Mouse (Mus musculus): Measurements from ENCODE around the gene Ascc1. TPM values are rescaled to one million over a fixed set of nuclear protein-coding genes. Genes with fewer than 3 reads are reported as not detected.

The Ascc1 gene
- polyA plus RNA-seq, 1 experiment from 2014 or later: 43.3 TPM

DNA sequence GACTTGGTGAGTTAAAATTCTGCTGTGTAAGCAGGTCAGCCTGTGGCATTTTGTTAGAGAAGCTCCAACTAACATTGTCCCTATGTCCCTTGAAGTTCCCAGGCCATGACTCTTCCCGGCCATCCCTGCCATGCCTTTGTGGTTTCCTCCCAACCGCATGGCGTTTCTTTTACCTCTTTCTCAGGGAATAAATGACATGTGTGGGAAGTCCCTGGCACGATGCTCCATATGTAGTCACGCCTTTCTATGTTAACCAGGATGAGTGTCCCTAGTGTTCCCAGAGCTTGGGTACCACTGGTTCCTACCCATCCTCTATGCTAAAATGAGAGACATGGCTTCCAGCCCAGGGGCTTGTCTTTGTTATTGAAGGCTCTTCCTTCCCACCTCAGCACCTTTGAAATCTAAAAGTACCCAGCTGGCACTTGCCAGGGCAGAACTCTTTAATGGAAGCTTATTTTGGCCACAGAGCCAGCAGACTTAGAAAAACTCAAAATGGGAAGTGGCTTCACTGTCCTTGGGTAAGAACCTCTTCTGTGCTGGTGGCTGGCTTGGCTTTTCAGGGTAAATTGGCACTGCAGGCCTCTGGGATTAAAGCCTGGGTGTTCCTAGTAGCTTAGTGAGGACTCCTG is 24.8 kb upstream of the Ascc1 start:
- ATAC-seq (ENCODE audit: insufficient number of reproducible peaks, insufficient read depth, low FRiP score, low read depth): no peak
- 86% methylated on average over 5 of the region's 5 CpGs for WGBS
- H3K27ac ChIP-seq (replicated peaks in 1 of 2; ENCODE audit: control insufficient read depth in 1 of 2, insufficient read depth in 1 of 2, low read depth in 2 of 2, low read length in 2 of 2): peak overlapping the region in 1 of 2 experiments; percentile 80; a peak in 2 of 4 replicates

DNA sequence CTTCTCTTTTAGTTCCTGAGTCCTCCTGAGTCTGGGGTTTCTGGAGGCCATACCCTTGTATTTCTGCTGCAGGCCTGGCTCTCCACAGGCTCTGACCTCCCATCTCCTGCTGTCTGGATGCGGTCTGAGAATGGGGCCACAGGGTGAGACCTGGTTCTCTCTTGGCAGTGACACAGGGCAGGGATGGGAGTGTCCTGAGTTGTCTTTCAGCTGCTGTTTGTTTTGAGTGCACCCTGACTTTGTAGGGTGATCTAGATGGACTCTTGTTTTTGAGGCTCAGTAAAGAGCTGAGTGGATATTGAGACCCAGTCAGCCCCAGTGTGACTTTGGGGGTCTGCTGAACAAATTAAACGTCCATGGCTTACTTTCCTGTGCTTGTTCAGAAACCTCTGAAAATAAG is 24.2 kb upstream of the Ascc1 start:
- 50% methylated on average over 2 of the region's 2 CpGs for WGBS

More for the DNA sequence above, 24.8 kb upstream of the Ascc1 start:
- no peaks in the 10 kb centered on the region for H3K9me3 ChIP-seq (ENCODE audit: control insufficient read depth, low read length)
- H3K9ac ChIP-seq (ENCODE audit: low read length): no peak overlapping the region
- H3K36me3 ChIP-seq (ENCODE audit: control insufficient read depth, insufficient read depth, low read length): no peaks in the 10 kb centered on the region
- peaks cover 56 to 64% of the 10 kb centered on the region in 2 experiments for H3K4me1 ChIP-seq (ENCODE audit: control insufficient read depth in 2 of 2, insufficient read depth in 2 of 2, low read length in 2 of 2)
- no peaks in the 10 kb centered on the region for H3K27me3 ChIP-seq (ENCODE audit: control insufficient read depth, insufficient read depth, low read length)
- no peak overlapping the region for H3K4me2 ChIP-seq (ENCODE audit: low read length)
- H3K4me3 ChIP-seq (ENCODE audit: control insufficient read depth in 1 of 2, insufficient read depth in 1 of 2, low read depth in 1 of 2, low read length in 2 of 2): no peak overlapping the region

DNA sequence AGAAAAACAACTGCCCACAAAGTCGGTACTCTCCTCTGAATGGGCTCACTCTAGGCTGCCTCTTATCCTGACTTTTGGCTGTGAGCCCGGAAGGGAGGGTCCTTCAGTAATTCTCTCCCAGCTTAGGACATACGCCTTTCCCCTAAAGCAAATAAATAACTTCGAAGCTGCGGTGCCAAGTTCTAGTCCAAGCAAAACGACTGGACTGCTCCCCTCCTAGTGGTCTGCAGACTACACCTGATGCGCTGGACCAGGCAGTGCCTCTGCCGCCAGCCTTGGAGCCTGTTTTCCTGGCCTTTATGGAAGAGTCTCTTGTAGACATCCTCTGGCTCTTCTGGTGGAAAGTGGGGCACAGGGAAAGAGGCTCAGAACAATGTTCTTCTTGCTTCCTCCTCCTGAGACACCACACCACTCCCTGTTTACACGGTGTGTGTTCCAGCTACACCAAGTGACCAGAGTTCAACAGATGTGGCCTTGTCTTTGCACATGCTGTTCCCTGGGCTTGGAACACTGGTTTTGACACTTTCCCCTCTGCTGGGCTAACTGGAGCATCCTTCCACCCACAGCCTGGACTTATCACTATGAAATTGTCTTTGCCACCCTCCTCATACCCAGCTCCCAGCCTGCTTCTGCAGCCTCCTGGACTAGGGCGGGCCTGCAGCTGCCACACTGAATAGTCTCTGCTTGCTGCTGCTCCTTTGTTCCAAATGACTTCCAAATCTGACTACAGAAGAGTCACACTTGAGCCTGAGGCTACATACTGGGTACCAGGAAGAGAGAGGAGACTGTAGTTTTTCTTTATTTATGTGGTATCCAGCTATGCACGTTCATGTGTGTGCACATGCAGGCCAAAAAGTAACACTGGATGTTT is 23.5 kb upstream of the Ascc1 start:
- Histone ChIP-seq H3K9ac (ENCODE audit: low read length) (peak overlapping the region; percentile 23; the same call in 1 of the 2 replicates), H3K9me3 (ENCODE audit: control insufficient read depth, low read length) (no peaks in the 10 kb centered on the region), H3K4me3 (ENCODE audit: control insufficient read depth in 1 of 2, insufficient read depth in 1 of 2, low read depth in 1 of 2, low read length in 2 of 2) (no peak overlapping the region), H3K4me2 (ENCODE audit: low read length) (peak overlapping the region; percentile 33; the same call in 1 of the 2 replicates), H3K27ac (replicated peaks in 1 of 2; ENCODE audit: control insufficient read depth in 1 of 2, insufficient read depth in 1 of 2, low read depth in 2 of 2, low read length in 2 of 2) (peak overlapping the region; percentile 62 to 80), H3K36me3 (ENCODE audit: control insufficient read depth, insufficient read depth, low read length) (0 out of 2 replicates have a peak, but pooled peaks cover 4% of the 10 kb centered on the region), H3K27me3 (ENCODE audit: control insufficient read depth, insufficient read depth, low read length) (no peaks in the 10 kb centered on the region), H3K4me1 (ENCODE audit: control insufficient read depth in 2 of 2, insufficient read depth in 2 of 2, low read length in 2 of 2) (peaks cover 53 to 59% of the 10 kb centered on the region in 2 experiments)
- 26% methylated on average over 11 of the region's 11 CpGs for WGBS
- ATAC-seq (ENCODE audit: insufficient number of reproducible peaks, insufficient read depth, low FRiP score, low read depth): peak; percentile 41

More for the DNA sequence above, 24.2 kb upstream of the Ascc1 start:
- no peaks in the 10 kb centered on the region for H3K27me3 ChIP-seq (ENCODE audit: control insufficient read depth, insufficient read depth, low read length)
- peak overlapping the region; percentile 62 to 80 for H3K27ac ChIP-seq (replicated peaks in 1 of 2; ENCODE audit: control insufficient read depth in 1 of 2, insufficient read depth in 1 of 2, low read depth in 2 of 2, low read length in 2 of 2)
- H3K4me2 ChIP-seq (ENCODE audit: low read length): 0 out of 2 replicates have a peak overlapping the region, but pooled peaks have one; percentile 33
- H3K36me3 ChIP-seq (ENCODE audit: control insufficient read depth, insufficient read depth, low read length): no peaks in the 10 kb centered on the region
- H3K4me1 ChIP-seq (ENCODE audit: control insufficient read depth in 2 of 2, insufficient read depth in 2 of 2, low read length in 2 of 2): peaks cover 56 to 63% of the 10 kb centered on the region in 2 experiments
- peak overlapping the region; percentile 6; the same call in 1 of the 2 replicates for H3K9ac ChIP-seq (ENCODE audit: low read length)
- no peak for ATAC-seq (ENCODE audit: insufficient number of reproducible peaks, insufficient read depth, low FRiP score, low read depth)
- H3K9me3 ChIP-seq (ENCODE audit: control insufficient read depth, low read length): no peaks in the 10 kb centered on the region
- no peak overlapping the region for H3K4me3 ChIP-seq (ENCODE audit: control insufficient read depth in 1 of 2, insufficient read depth in 1 of 2, low read depth in 1 of 2, low read length in 2 of 2)

DNA sequence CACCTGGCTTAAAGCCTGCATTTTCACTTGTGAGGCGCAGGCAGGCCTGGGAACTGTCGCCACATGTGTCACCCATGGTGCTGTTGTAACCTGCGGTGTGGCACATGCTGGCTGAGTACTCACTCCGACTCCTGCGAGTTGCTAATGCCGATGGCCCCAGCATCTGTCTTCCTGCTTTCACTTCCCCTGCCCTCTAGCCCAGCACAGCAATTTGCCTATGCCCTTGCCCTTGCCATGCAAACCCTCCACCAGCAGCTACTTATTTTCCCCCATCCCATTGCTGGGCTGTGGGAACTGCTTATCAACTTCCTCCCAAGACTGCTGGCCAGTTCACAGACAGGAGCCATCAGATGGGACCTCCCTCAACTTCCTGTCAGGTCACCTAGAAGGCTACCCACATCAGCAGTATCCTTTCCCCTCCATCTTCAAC is 21.8 kb upstream of the Ascc1 start:
- no peaks in the 10 kb centered on the region for H3K9me3 ChIP-seq (ENCODE audit: control insufficient read depth, low read length)
- no peak overlapping the region for H3K9ac ChIP-seq (ENCODE audit: low read length)
- H3K4me3 ChIP-seq (ENCODE audit: control insufficient read depth in 1 of 2, insufficient read depth in 1 of 2, low read depth in 1 of 2, low read length in 2 of 2): no peak overlapping the region
- H3K4me2 ChIP-seq (ENCODE audit: low read length): no peak overlapping the region
- no peak; the same call in 1 of the 2 replicates for ATAC-seq (ENCODE audit: insufficient number of reproducible peaks, insufficient read depth, low FRiP score, low read depth)
- H3K4me1 ChIP-seq (ENCODE audit: control insufficient read depth in 2 of 2, insufficient read depth in 2 of 2, low read length in 2 of 2): peaks cover 42 to 46% of the 10 kb centered on the region in 2 experiments
- peak overlapping the region; percentile 4 to 57; a peak in 2 of 4 replicates for H3K27ac ChIP-seq (replicated peaks in 1 of 2; ENCODE audit: control insufficient read depth in 1 of 2, insufficient read depth in 1 of 2, low read depth in 2 of 2, low read length in 2 of 2)
- 0 out of 2 replicates have a peak, but pooled peaks cover 15% of the 10 kb centered on the region for H3K36me3 ChIP-seq (ENCODE audit: control insufficient read depth, insufficient read depth, low read length)
- H3K27me3 ChIP-seq (ENCODE audit: control insufficient read depth, insufficient read depth, low read length): no peaks in the 10 kb centered on the region
- WGBS: 60% methylated on average over 6 of the region's 6 CpGs

DNA sequence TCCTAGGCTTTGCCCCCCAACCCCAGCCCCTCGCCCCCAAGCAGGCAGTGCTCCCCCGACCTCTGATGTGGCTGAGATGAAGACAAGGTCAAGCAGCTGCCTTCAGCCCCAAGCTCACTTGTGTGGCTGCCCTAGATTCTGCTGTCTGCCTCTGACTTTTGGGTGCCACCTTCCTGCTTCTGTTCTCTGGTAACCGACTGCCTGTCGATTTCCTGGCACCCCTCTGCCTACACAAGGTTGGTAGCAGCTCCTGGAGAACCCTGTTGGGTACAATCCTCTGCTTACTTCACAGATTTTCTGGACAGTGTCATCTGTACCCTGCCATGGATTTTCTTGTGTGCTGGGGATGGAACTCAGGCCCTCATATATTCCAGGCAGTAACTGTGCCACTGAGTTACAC is 21.3 kb upstream of the Ascc1 start:
- Histone ChIP-seq H3K27ac (replicated peaks in 1 of 2; ENCODE audit: control insufficient read depth in 1 of 2, insufficient read depth in 1 of 2, low read depth in 2 of 2, low read length in 2 of 2) (peak overlapping the region in 1 of 2 experiments; percentile 57; a peak in 2 of 4 replicates), H3K4me1 (ENCODE audit: control insufficient read depth in 2 of 2, insufficient read depth in 2 of 2, low read length in 2 of 2) (peaks cover 42 to 46% of the 10 kb centered on the region in 2 experiments), H3K27me3 (ENCODE audit: control insufficient read depth, insufficient read depth, low read length) (no peaks in the 10 kb centered on the region), H3K36me3 (ENCODE audit: control insufficient read depth, insufficient read depth, low read length) (peaks cover 20% of the 10 kb centered on the region; the same call in 1 of the 2 replicates), H3K9ac (ENCODE audit: low read length) (0 out of 2 replicates have a peak overlapping the region, but pooled peaks have one; percentile 27), H3K4me3 (ENCODE audit: control insufficient read depth in 1 of 2, insufficient read depth in 1 of 2, low read depth in 1 of 2, low read length in 2 of 2) (no peak overlapping the region), H3K4me2 (ENCODE audit: low read length) (no peak overlapping the region), H3K9me3 (ENCODE audit: control insufficient read depth, low read length) (no peaks in the 10 kb centered on the region)
- no peak for ATAC-seq (ENCODE audit: insufficient number of reproducible peaks, insufficient read depth, low FRiP score, low read depth)
- WGBS: 64% methylated on average over 4 of the region's 4 CpGs

DNA sequence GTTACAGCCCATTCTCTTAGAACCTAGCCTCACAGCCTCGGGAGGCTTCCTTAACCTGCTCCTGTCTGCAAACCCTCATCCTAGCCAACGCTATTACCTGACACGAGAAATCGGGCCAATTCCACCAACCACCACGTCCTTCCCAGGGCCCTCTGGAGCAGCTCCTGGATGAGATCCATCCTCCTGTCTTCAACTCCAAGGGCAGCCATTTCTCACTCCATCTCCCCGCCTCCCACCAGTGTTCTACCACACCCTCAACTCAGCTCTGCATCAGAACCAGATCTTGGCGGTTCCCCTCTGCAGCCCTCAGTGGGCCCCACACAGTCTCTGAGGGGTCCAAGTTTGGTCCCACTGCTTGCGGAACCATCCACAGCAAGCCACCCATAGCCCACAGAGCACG is 20.8 kb upstream of the Ascc1 start:
- 0 out of 2 replicates have a peak overlapping the region, but pooled peaks have one; percentile 27 for H3K9ac ChIP-seq (ENCODE audit: low read length)
- peak overlapping the region; percentile 18; the same call in 1 of the 2 replicates for H3K4me2 ChIP-seq (ENCODE audit: low read length)
- peaks cover 25% of the 10 kb centered on the region; the same call in 1 of the 2 replicates for H3K36me3 ChIP-seq (ENCODE audit: control insufficient read depth, insufficient read depth, low read length)
- peak; percentile 45; the same call in 1 of the 2 replicates for ATAC-seq (ENCODE audit: insufficient number of reproducible peaks, insufficient read depth, low FRiP score, low read depth)
- WGBS: 44% methylated on average over 9 of the region's 9 CpGs
- H3K9me3 ChIP-seq (ENCODE audit: control insufficient read depth, low read length): no peaks in the 10 kb centered on the region
- peaks cover 42 to 44% of the 10 kb centered on the region in 2 experiments for H3K4me1 ChIP-seq (ENCODE audit: control insufficient read depth in 2 of 2, insufficient read depth in 2 of 2, low read length in 2 of 2)
- H3K27me3 ChIP-seq (ENCODE audit: control insufficient read depth, insufficient read depth, low read length): no peaks in the 10 kb centered on the region
- H3K27ac ChIP-seq (replicated peaks in 1 of 2; ENCODE audit: control insufficient read depth in 1 of 2, insufficient read depth in 1 of 2, low read depth in 2 of 2, low read length in 2 of 2): peak overlapping the region in 1 of 2 experiments; percentile 57; a peak in 2 of 4 replicates
- no peak overlapping the region for H3K4me3 ChIP-seq (ENCODE audit: control insufficient read depth in 1 of 2, insufficient read depth in 1 of 2, low read depth in 1 of 2, low read length in 2 of 2)

DNA sequence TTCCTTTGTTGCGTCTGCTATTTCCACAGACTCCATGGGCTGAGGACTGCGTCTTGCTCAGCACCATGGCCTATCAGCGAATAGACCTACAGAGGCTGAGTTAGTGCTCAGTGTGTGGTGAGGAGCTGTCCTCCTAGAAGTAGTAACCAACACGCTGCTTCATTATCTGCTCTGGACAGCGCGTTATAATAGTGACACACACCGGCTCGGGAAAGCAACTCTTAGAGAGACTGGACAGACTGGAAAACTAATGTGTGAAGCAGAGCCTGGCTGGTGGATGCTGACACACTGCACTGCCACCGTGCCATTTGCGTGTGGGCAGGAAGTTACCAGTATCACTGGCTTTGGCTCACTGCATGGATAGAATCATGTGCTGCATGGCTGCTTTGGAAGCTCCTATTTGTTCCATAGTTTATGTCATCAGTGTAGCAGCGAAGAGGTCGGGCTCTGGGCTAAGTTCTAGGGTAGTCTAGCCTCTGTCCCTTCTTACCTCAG is 20.2 kb upstream of the Ascc1 start:
- ATAC-seq (ENCODE audit: insufficient number of reproducible peaks, insufficient read depth, low FRiP score, low read depth): no peak
- no peaks in the 10 kb centered on the region for H3K27me3 ChIP-seq (ENCODE audit: control insufficient read depth, insufficient read depth, low read length)
- H3K9me3 ChIP-seq (ENCODE audit: control insufficient read depth, low read length): no peaks in the 10 kb centered on the region
- peaks cover 31% of the 10 kb centered on the region for H3K36me3 ChIP-seq (ENCODE audit: control insufficient read depth, insufficient read depth, low read length)
- H3K9ac ChIP-seq (ENCODE audit: low read length): no peak overlapping the region
- peak overlapping the region in 1 of 2 experiments; percentile 57; a peak in 1 of 4 replicates for H3K27ac ChIP-seq (replicated peaks in 1 of 2; ENCODE audit: control insufficient read depth in 1 of 2, insufficient read depth in 1 of 2, low read depth in 2 of 2, low read length in 2 of 2)
- no peak overlapping the region for H3K4me2 ChIP-seq (ENCODE audit: low read length)
- H3K4me1 ChIP-seq (ENCODE audit: control insufficient read depth in 2 of 2, insufficient read depth in 2 of 2, low read length in 2 of 2): peaks cover 38 to 44% of the 10 kb centered on the region in 2 experiments
- H3K4me3 ChIP-seq (ENCODE audit: control insufficient read depth in 1 of 2, insufficient read depth in 1 of 2, low read depth in 1 of 2, low read length in 2 of 2): no peak overlapping the region
- whole genome bisulfite sequencing: 64% methylated on average over 12 of the region's 12 CpGs

All from heart, embryonic 14.5 days (tissue).